Mouse (Mus musculus) heart, embryonic 10.5 days (tissue): ENCODE measurements around the gene Parp12. TPM values are rescaled to one million over a fixed set of nuclear protein-coding genes. Genes with fewer than 3 reads are reported as not detected.

ENCODE experiments used
- DNase-seq: peaks from one replicate; pipeline ENCODE4 v3.0.0-alpha.2; 2017; ENCODE audit warnings: low spot score
- H3K27ac ChIP-seq: fragments of 300-500 bp; sonication (generic); 2 replicates; pipeline ENCODE4 v1.5.1; 2016; ENCODE audit warnings: mild to moderate bottlenecking
- H3K27me3 ChIP-seq: fragments of 300-500 bp; sonication (generic); 2 replicates; pipeline ENCODE4 v1.6.1; 2016; ENCODE audit warnings: mild to moderate bottlenecking; ENCODE audit not compliant: poor library complexity, insufficient read depth, severe bottlenecking
- H3K36me3 ChIP-seq: fragments of 300-500 bp; sonication (generic); 2 replicates; pipeline ENCODE4 v1.6.1; 2016; ENCODE audit warnings: mild to moderate bottlenecking, moderate library complexity
- H3K4me1 ChIP-seq: fragments of 300-500 bp; sonication (generic); 2 replicates; pipeline ENCODE4 v1.6.1; 2016; ENCODE audit warnings: mild to moderate bottlenecking
- H3K4me3 ChIP-seq: fragments of 300-500 bp; sonication (generic); 2 replicates; pipeline ENCODE4 v1.5.1; 2016; ENCODE audit warnings: mild to moderate bottlenecking, moderate library complexity
- H3K9me3 ChIP-seq: fragments of 300-500 bp; sonication (generic); 2 replicates; pipeline ENCODE4 v1.6.1; 2016; ENCODE audit warnings: mild to moderate bottlenecking, moderate library complexity
- WGBS: fragments of 180-500 bp; shearing (Covaris S2); methylation state at CpG from one replicate; pipeline ENCODE4 v1.1.7; 2016; 5-methylcytosine and 5-hydroxymethylcytosine counted together
- polyA plus RNA-seq: library from polyadenylated mRNA; unstranded; fragments of >200 nt; fragmentation: Nextera tagmentation; extraction: Ambion mirVana; gene quantifications from 2 replicates; pipeline ENCODE4 v1.2.1, GENCODE M21; 2016

Gene Parp12
- polyA plus RNA-seq, 1 experiment from 2014 or later: 3.3 TPM

- WGBS: 79% methylated on average over 6 of the region's 6 CpGs
- peaks cover 3% of the 10 kb centered on the region; the same call in 1 of the 2 replicates for H3K27me3 ChIP-seq
- H3K27ac ChIP-seq: no peak overlapping the region; the same call in 1 of the 2 replicates
- H3K36me3 ChIP-seq: no peaks in the 10 kb centered on the region
- no peak for DNase-seq
- H3K9me3 ChIP-seq: no peaks in the 10 kb centered on the region
- H3K4me3 ChIP-seq: no peak overlapping the region
- peaks cover 28% of the 10 kb centered on the region for H3K4me1 ChIP-seq
These were observed 63.2 kb downstream of the Parp12 start for GRCm38 (mm10) chr6:39054878-39055508.

DNA sequence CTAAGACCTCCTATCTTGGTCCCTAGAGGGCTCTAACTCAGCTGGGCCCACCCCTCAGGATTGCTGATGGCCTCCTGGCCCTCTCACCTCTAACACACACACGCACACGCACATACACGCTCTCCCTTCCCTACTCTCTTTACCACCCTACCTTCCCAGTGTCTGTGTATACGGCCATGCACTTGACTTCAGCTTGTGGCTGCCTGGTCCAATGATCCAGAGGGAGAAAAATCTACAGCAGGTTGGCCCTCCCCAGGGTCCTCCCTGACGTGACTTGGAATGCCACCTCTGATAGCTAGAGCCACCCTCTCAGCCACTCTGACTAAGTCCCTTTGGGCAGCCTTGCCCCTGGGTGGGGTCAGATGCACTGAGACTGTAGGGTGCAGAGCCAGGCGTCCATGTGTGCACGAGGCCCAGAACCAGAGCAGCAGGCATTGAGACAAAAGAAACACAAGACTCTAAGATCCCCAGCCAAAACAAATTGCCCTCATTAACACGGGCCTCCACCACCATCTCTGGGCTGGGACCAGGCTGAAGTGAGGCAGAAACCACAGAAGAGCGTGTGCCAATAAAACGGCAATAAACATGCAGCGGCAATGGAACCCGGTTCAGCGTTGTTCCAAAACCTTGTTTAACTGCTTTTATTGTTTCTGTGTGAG is 63.8 kb downstream of the Parp12 start:
- Histone ChIP-seq H3K4me3 (no peak overlapping the region), H3K27ac (no peak overlapping the region), H3K9me3 (no peaks in the 10 kb centered on the region), H3K27me3 (peaks cover 3% of the 10 kb centered on the region; the same call in 1 of the 2 replicates), H3K36me3 (no peaks in the 10 kb centered on the region), H3K4me1 (peaks cover 28% of the 10 kb centered on the region)
- no peak for DNase-seq
- 85% methylated on average over 13 of the region's 13 CpGs for WGBS

GRCm38 (mm10) chr6:39052636-39053035 is 65.5 kb downstream of the Parp12 start:
- H3K27ac ChIP-seq: no peak overlapping the region
- no peaks in the 10 kb centered on the region for H3K36me3 ChIP-seq
- no peak overlapping the region for H3K4me3 ChIP-seq
- H3K4me1 ChIP-seq: peaks cover 29% of the 10 kb centered on the region
- 84% methylated on average over 4 of the region's 4 CpGs for WGBS
- H3K9me3 ChIP-seq: no peaks in the 10 kb centered on the region
- peaks cover 3% of the 10 kb centered on the region; the same call in 1 of the 2 replicates for H3K27me3 ChIP-seq
- DNase-seq: no peak

DNA sequence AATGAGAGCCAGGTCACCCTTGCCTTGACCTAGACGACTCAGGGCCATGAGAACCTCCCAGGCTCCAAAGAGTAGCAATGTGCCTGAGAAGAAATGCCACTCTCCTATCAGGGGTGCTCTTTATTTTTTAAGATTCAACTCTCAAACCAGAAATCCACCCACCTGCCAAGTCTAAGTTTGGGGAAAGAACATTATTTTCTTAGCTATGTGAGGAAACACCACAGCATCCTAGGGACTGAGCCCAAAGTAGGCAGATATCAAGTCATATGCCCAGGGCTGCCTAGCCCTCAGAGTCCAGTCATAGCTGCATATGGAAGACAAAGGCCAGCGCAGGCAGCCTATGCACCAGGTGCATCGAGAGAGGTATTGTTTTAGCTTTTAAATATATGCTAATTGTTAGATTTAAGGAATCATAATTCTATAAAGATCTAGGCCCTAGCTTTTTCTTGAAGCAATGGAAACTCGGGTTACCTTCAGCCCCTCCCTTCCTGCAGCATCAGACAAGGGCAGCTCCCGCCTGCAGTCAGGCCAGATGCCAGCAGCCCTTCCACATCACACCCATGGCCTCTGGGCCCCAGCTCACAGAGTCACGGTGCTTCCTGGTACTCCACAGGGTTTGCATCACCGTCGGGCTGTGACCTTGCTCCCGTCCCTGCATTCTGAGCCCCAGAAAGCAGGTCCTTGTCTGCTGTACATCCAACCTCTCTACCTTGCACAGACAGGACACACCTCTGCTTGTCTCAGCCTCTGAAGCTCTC is 66.2 kb downstream of the Parp12 start:
- Histone ChIP-seq H3K27ac (no peak overlapping the region), H3K4me1 (peaks cover 29% of the 10 kb centered on the region), H3K36me3 (no peaks in the 10 kb centered on the region), H3K9me3 (no peaks in the 10 kb centered on the region), H3K27me3 (peaks cover 3% of the 10 kb centered on the region; the same call in 1 of the 2 replicates), H3K4me3 (no peak overlapping the region)
- no peak for DNase-seq
- 71% methylated on average over 9 of the region's 9 CpGs for WGBS

DNA sequence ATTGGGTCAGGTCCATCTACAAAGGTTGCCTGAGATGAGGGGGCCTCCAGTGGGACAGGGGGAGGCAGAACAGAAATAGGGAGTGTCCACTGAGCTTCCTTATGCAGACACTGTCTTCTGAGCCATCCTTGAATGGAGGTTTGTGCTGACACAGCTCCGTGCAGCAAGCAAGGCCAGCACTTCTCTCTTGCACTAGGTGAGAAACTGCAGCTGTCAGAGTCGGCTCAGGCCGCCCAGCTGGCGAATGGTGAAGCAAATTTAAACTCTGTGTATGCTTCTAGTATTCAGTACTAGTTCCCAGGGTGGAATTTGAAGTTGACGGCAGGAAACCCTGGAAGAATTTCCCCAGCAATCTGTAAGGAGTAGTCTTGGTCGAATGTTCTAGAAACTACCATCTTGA is 67.3 kb downstream of the Parp12 start:
- no peak for DNase-seq
- Histone ChIP-seq H3K4me3 (no peak overlapping the region), H3K36me3 (no peaks in the 10 kb centered on the region), H3K27me3 (peaks cover 3% of the 10 kb centered on the region; the same call in 1 of the 2 replicates), H3K9me3 (no peaks in the 10 kb centered on the region), H3K27ac (no peak overlapping the region), H3K4me1 (peaks cover 23% of the 10 kb centered on the region)
- WGBS: 63% methylated on average over 6 of the region's 6 CpGs

DNA sequence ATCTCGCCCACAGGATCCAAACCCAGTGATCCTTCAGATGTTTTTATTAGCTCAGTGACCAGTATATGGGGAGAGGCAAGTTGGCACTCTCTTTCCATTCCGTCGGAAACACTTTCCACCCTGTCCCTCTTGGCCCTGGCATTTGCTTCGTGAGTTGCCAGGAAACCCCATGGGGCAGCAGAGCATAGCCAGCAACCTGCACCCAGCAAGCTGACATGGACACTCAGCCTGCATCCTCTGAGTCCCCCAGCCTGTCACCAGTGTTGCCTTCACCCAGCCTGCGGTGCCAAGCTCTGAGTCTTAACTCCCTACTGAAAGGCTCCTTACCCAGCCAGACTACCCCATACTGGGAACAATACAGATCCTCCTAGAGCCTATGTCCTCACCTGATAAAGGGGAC is 69.0 kb downstream of the Parp12 start:
- Histone ChIP-seq H3K27ac (no peak overlapping the region), H3K9me3 (no peaks in the 10 kb centered on the region), H3K4me1 (peaks cover 15% of the 10 kb centered on the region), H3K4me3 (no peak overlapping the region), H3K27me3 (peaks cover 3% of the 10 kb centered on the region; the same call in 1 of the 2 replicates), H3K36me3 (no peaks in the 10 kb centered on the region)
- WGBS: 49% methylated on average over 5 of the region's 5 CpGs
- DNase-seq: no peak

GRCm38 (mm10) chr6:39040451-39040850 is 77.7 kb downstream of the Parp12 start:
- WGBS: 79% methylated on average over 9 of the region's 9 CpGs
- Histone ChIP-seq H3K36me3 (no peaks in the 10 kb centered on the region), H3K4me1 (peaks cover 5% of the 10 kb centered on the region; the same call in 1 of the 2 replicates), H3K9me3 (no peaks in the 10 kb centered on the region), H3K27me3 (no peaks in the 10 kb centered on the region), H3K4me3 (no peak overlapping the region), H3K27ac (no peak overlapping the region)
- DNase-seq: no peak

Other genes starting within 250 kb of the Parp12 start
- 1.4 and 1.5 TPM in 2 replicates for gene Tbxas1, start 242.9 kb downstream of the Parp12 start, polyA plus RNA-seq
- 15.9 and 20.1 TPM in 2 replicates for gene Hipk2, start 242.2 kb downstream of the Parp12 start, polyA plus RNA-seq
- 4.9 and 5.7 TPM in 2 replicates for gene Kdm7a, start 88.4 kb upstream of the Parp12 start, polyA plus RNA-seq